Mouse (Mus musculus) testis, postnatal 14 days (tissue): ENCODE measurements around the gene Idh2.
"Not testable (repeated sequence)": the region's sequence is repeated elsewhere in the genome, so short reads cannot be mapped to it uniquely, and the experiment has no call there.

Experiments
- DNase-seq: peaks from one replicate; pipeline ENCODE4 v3.0.0; 2021; ENCODE audit warnings: low spot score

Gene Idh2

DNA sequence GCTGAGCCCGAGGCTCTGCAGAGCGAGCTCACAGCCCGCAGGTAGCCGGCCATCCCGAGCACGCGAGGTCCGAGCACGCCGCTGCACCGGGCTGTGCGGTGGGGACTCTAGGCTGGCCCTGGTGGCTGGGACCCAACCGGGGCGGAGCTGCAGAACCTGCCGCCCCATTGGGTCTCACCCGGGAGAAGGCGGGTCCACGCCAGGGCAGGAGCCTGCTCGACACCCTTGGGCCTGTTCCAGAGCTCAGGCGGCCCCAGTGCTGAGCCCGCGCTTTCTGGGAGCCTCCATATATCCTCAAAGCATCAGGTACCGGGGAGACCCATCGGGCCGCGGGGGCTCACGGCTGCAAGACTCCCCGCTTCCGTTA is at the start of gene Idh2:
TSS of gene Idh2 (minus strand) at position 169 of the 367 bp plus-strand sequence.
- DNase-seq: peak; percentile 82

DNA sequence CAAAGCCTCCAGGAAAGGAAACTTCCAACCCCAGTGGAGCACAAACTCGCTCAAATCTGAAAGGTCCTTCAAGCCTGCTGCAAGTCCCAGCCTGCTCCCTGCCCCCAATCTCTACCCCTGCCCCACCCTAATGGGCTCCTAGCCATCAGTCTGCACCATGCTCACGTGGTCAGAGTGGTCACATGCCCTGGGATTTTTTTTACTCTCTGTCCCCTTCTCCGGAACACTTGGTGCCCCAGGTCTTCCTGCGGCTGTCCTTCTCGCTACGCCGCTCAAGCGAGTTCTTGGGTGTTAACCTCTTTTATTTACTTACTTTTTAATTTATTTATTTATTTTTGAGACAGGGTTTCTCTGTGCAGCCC is 45.7 kb upstream of the Idh2 start:
- peak; percentile 73 for DNase-seq

DNA sequence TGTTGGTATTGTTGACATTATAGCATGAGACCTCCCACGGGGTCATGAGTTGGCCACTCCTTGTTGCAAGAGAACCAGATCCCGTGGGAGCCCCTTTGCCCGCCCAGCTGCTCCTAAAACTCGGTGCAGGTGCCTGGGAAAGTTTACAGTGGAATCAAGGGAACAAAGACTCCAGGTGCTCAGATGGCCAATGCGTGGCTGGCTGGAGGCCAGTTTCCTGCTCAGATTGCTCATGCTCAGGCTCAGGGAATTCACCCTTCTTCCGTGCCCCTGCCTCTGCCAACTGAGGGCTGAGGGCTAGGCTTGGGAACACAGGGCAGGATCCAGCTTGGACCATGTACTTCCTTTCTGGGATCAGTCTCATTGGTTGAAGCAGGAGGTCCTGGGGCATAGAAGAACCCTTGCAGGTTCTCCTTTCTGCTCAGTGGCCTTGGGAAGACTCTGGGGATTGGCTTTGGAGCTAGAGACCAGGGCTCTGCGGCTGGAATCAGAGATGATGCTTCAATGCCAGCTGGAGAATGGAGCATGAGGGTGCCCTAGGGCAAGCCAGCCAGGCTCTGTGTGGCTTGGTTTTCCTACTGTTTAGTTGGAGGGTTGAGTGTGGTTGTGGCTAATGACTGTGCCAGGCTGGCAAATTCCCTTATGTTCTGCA is 45.2 kb upstream of the Idh2 start:
- DNase-seq: peak; percentile 44

DNA sequence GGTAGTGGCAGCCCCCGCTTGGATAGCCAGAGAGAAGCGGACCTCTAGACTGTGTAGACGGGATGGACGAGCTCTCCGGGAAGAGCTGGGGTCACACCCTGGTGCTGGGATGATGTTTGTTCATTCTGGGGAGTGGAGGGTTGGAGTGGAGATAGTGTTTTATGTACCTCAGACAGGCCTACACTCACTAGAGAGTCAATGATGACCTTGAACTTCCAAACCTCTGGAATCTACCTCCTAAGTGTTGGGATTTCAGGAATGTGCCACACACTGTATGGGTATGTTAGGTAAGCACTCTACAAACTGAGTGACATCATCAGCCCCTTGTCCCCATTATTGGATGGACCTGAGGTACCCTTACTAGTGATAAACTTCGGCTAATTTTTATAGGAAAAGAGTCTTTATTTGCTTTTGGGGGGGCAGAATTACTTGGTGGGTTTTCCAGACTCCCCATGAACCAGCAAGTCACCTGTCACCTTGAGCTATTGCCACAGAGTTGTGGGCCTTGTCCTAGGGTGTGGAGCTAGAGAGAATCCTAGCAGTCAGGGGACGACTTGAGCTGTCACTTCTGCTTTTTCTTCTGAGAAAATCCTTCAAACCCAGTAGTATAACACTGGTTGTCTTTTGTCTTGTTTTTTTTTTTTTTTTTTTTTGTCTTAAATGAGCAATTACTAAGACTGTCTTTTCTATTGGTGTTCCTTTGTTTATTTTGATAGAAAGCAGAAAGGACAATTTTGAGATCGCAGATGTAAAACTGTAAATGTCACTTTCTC is 43.5 kb upstream of the Idh2 start:
- no peak for DNase-seq

DNA sequence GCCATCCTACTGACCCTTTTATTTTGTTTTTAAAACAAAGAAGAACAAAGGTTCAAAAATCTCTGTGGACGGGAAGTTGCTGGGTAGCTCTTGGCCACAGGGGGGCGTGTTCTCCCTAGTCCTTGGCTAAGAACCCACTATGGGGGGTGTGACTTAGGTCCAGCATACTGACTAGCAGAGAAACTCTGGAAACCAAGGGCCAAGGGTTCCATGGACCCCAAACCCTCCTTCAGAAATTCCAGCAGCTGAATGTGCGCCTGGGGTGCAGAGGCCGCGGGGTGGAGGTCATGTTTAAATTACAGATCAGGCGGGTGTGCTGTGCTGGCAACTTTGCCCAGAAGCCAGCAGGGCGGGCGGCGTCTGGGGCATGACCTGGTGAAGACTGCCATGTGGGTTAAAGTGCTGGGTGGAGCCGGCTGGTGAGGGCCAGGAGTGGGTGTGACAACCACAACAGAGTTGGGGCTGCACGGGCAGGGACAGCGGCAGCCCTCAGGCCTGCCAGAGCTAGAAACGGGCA is 41.6 kb upstream of the Idh2 start:
- DNase-seq: peak; percentile 47

DNA sequence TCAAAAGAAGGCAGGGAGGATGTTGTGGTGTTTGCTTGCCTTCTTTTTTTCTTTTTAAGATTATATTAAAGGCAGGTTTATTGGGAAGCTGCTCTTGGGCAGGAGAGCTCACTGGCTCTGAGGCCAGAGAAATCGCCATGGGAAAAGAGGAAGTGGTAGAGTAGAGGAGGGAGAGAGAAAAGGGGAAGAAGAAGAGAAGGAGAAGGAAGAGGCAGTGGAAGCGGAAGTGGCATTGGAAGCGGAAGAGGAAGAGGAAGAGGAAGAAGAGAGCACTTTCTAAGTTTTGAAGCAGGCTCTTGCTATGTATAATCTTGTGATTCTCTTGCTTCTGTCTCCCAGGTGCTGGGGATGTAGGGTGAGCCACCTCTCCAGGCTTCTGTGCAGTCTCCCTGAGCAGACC is 39.5 kb upstream of the Idh2 start:
- no peak for DNase-seq

DNA sequence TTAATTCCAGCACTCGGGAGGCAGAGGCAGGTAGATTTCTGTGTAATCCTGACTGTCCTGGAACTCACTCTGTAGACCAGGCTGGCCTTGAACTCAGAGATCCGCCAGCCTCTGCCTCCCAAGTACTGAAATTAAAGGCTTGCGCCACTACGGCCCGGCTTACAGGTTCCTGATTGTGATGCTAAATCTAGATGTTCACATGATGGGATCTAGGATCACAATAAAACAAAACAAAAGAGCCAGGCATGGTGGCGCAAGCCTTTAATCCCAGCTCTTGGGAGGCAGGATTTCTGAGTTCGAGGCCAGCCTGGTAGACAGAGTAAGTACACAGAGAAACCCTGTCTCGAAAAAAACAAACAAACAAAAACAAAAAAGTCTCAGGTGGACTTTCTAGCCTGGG is 37.6 kb upstream of the Idh2 start:
- no peak for DNase-seq

DNA sequence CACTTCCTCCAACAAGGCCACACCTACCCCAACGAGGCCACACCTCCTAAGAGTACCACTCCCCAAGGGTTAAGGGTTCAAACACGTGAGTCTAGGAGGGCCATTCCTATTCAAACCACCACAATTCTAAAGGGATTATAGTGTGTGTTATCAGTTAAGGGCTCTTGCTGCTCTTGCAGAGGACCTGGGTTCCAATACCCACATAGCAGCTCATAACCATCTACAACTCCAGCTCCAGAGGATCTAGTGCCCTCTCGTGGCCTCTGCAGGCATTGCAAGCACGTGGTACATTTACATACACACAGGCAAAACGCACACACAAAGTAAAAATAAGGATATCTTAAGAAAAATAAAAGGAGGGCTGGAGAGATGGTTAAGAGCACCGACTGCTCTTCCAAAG is 37.0 kb upstream of the Idh2 start:
- DNase-seq: no peak

DNA sequence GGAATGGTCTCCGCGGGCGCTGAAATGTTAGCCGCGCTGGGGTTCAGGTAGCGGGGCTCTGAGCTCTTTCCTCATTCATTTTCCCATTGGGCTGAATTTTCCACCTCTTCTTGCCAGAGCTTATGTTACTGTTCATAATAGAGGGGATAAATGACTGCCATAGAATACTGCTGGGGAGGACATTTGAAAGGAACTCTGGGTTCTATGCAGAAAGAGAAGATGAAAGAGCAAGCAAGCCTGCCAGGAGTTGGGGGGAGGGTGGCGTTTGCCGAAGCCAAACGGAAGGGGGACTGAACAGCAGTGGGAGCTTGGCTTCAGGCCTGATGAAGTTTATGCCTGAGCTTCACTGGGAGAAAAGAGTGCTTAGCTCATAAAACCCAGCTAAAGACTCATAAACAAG is 34.2 kb upstream of the Idh2 start:
- DNase-seq: peak; percentile 51

DNA sequence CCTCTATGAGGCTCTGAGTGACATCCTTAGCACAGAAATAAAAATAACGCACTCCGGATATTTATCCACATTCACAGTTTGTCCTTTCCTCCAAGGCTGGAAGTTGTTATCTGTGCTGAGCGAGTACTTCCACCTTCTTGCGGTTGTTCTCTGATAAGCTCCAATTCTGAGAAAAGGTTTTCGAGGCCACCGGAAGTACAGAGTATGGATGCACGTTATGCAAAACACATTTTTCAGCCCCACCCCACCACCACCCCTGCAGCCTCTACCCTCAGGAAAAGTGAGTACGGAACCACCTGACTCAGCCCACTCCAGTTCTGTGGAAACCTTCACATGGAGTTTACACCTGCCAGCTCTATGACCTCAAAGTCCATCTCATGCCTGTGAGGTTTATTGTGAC is 30.9 kb upstream of the Idh2 start:
- DNase-seq: no peak

DNA sequence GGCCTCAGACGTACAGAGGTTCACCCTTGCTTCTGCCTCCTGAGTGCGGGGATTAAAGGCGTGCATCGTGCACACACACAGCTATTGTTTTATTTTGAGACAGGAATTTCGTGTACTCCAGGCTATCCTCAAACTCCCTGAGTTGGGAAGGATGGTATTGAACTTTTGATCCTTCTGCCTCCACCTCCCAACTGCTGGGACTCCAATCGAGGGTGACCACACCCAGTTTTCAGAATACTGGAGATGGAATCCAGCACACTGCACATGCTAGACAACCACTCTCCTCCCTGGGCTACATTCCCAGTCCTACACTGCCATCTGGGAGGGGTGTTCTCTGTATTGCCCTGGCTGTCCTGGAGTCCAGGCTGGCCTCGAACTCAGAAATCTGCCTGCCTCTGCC is 29.5 kb upstream of the Idh2 start:
- DNase-seq: no peak

DNA sequence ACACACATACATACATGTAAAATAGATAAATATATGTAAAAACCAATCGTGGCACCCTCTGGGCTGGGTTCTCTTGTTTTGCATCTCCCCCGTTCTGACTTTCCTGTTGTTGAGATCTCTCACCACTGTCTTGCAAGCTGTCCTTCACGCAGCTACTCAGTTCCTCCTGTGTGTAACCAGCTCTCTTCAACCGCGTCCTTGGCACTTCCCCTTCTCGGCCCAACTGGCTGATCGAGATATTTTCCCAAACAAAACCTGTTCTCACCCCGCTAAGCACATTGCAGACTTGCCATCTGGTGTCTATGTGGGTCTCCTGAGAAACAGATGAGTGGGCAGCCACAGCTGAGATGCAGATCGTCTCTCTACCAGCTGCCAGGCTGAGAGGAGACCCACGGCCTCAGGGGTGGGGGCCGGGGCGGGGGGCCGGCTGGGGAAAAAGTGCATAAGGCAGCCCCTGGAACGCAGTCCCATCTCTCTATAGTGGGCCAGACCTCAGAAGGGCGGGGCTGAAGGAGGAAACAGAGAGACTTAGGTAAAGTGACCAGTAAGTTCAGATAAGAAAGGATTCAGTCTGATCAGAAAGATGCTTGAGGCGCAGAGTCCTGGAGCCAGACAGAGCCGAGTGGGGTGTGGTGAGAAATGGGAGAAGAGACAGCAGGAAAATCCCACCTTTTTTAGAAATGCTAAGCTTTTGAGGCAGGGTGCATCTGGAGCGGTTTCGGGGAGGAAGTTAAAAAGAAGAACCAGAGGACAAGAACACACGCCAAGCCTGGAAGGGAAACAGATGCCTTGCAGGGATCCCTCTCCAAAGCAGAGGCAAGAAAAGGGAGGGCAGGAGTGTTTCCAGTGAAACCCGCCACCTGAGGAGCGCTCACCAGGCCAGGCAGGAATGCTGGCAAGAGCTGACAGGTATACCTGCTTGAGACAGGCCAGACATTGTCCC is 28.4 kb upstream of the Idh2 start:
- DNase-seq: peak; percentile 22

DNA sequence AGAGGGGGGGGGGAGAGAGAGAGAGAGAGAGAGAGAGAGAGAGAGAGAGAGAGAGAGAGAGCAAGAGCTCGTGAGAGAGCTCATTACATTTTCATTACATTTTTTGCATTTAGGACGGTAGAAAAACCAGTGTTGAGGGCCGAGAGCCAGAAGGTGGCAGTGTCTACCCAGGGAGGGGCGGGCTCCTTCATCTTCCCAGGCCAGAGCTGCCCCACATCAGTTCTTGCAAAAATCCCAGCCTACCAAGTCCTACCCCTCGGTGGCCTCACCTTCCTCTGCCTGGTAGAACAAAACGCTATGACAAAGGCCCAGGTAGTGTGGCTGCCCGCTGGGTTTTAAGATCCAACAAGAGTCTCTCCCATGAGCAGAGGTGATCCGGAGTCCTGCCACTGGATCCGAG is 25.6 kb upstream of the Idh2 start:
- DNase-seq: peak; percentile 38

DNA sequence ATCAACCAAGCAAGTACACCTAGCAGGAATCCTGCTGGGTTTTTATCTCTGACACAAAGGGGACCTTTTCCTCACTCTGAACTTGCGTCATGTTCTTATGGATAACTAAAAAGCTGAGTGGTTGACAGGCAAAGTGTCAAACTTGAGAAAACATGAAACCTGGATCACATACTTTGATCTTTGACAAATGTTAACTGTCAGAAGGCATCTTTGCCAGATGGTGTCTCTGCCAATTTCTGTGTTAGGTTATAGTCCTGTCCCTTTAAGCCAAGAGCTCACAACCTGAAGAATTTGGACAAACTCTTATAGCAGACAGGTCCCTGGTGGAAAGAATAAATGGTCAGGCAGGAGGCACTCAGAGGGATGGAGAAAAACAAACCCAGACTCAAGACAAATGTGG is 23.2 kb upstream of the Idh2 start:
- DNase-seq: no peak

DNA sequence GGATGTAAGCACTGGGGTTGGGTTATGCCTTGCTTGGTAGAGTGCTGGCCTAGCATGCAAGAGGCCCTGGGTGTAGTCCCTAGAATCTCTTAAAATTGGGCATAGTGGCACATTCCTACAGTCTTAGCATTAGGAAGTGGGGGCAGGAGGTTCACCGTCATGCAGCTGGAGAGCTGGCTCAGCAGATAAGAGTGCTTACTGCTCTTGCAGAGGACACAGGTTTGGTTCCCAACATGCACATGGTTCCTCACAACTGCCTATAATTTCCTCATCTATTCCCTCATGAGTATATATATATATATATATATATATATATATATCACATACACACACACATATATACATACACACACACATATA is 20.0 kb upstream of the Idh2 start:
- no peak for DNase-seq

DNA sequence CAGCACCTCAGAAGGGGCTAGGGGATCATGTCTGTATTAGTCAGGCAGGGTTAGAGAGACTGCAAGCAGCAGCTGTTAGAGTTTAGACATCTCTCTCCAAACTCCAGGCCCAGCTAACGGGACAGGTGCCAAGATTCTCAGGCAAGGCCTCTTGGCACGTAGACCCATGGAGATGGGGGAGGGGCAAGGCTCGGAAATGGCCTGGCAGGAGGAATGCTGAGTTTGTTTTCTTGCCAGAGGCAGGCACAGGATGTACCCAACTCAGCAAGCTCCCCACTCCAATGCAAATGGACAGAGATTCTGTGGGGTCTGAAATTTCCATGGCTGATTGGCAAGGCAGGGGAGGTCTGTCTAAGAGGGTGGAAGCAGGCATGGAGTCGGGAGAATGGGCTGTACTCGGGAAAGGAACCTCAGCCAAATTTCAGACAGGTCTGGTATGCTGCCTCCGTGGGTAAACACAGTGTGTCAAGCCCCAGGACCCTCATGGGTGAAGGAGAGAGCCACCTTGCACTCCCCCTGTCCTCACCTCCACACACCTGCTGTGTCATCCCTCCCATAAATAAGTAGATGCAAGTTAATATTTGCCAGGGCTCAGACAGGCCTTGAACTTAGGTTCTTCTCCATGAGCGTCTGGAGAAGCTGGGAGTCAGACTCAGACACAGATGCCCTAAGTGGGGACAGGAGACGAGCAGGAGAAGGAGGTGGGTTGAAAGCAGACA is 19.4 kb upstream of the Idh2 start:
- DNase-seq: peak; percentile 84

DNA sequence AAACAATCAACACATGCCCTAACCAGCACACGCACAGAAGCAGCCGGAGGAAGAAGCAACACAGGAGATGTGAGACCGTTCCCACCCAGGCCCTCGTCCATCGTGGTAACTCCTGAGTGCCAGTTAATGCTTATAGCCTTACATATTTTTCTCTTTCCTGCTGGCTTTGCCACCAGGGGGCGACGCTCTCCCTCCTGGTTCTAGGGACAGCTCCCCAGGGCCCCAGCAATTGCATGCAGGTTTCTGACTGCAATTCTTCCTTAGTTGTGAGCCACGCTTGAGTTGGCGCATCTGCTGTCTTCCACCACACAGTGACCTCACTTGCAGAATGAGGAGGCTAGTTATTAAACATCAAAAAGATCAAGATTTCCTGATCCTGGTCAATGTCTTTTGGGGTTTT is 17.3 kb upstream of the Idh2 start:
- DNase-seq: peak; percentile 43

DNA sequence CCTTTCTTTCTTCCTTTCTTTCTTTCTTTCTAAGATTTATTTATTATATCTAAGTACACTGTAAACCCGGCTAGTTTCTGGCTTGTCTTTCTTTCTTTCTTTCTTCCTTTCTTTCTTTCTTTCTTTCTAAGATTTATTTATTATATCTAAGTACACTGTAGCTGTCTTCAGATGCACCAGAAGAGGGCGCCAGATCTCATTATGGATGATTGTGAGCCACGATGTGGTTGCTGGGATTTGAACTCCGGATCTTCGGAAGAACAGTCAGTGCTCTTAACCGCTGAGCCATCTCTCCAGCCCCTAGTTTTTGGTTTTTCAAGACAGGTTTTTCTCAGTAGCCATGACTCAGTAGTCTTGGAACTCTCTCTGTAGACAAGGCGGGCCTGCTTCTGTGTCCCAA is 16.1 kb upstream of the Idh2 start:
- not testable (repeated sequence) for DNase-seq

DNA sequence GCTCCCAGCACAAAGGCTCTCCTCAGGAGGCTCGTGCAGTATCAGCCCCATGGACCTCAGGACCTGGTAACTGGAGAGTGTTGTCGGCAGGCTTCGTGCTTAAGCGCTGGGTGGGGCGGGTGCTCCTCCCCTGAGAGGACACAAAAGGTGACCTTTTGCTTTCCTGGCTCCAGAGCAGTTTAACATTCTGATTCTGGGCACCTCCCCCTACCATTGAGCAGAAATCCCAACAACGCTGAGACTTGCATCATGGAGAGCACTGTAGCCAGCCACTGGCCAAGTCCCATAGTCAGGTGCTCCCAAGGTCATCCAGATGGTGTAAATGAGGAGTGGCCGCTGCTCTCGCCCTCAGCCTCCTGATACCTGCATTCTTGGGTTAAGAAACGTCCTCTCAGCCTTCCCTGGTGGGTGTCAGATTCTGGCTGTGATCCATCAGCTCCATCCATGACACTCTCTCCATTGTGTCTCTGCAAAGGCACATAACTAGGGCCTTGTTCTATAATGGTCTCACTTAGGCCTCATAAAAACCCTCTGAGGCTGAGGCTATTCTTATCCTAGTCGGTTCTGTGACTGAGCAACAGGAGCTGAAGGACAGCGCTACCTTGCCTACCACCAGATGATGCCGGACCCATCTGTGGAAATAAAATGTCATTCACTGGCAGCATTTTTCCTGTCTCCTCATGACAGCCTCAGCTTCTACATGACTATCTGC is 15.3 kb upstream of the Idh2 start:
- no peak for DNase-seq

DNA sequence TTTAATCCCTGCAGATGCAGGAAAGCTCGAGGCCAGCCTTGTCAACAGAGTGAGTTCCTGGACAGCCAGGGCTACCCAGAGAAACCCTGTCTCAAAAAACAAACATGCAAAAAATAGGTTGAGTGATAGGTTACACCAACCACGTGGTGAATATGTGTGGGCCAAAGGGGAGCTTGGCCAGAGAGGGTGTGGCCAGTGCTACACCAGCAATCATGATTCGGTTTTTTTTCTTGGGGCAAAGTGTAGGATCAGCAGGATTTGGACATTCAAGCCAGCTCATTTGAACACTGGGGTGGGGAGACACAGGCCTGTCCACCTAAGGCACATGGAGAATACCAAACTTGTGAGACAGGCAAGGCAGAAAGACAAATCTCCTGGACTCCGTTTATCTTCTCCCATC is 14.1 kb upstream of the Idh2 start:
- DNase-seq: no peak

DNA sequence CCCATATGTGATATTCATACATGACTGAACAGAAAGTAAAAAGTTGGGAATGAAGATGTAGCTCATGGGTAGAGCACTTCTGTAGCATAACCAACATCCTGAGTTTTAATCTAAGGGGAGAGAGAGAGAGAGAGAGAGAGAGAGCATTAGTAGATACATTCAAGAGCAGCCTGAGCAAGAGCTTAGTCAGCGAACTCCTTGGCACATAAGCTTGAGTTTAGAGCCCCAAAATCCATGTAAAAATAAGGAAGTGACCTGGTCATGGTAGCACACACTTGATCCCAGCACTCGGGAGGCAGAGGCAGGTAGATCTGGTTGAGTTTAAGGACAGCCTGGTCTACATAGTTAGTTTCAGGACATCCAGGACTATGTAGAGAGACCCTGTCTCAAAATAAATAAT is 8.5 kb upstream of the Idh2 start:
- no peak for DNase-seq

DNA sequence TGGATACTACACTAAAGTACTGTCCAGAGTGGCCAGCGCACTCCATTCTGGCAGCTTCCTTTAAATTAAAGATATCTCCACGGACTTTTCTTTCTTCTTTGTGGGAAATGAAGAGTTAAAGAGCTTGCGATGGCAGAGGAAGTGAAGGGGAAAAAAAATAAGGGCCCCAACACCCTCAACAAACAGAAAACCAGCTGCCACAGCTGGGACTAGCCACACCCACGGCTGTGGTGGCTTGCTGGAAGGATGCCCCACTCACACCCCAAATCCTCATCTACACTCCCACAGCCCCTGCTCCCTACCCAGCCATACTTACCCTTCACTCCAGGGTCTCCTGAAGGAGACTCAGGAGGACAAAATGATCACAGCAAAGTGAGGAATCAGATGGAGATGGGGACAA is 7.9 kb upstream of the Idh2 start:
- DNase-seq: no peak
